Mouse (Mus musculus) myocyte (in vitro differentiated cells): Measurements from ENCODE around the gene A630023A22Rik. TPM values are rescaled to one million over a fixed set of nuclear protein-coding genes. Genes with fewer than 3 reads are reported as not detected.

Experiments used
- H3K27me3 ChIP-seq: one replicate; pipeline ENCODE4 v1.6.1; 2011; ENCODE audit not compliant: control insufficient read depth, insufficient read depth, insufficient read length
- H3K36me3 ChIP-seq: one replicate; pipeline ENCODE4 v1.6.1; 2011; ENCODE audit not compliant: control insufficient read depth, insufficient read depth
- H3K4me2 ChIP-seq: one replicate; pipeline ENCODE4 v1.6.1; 2011; ENCODE audit warnings: low read depth, control low read depth
- H3K4me3 ChIP-seq: one replicate; pipeline ENCODE4 v1.5.1; 2011; ENCODE audit warnings: mild to moderate bottlenecking, control low read depth, moderate library complexity
- H3K79me2 ChIP-seq: one replicate; pipeline ENCODE4 v1.6.1; 2011; ENCODE audit not compliant: control insufficient read depth, insufficient read depth
- H3ac ChIP-seq: one replicate; pipeline ENCODE4 v1.6.1; 2011; ENCODE audit not compliant: control insufficient read depth, insufficient read length
- CEBPB ChIP-seq: IDR thresholded peaks from 2 replicates; pipeline ENCODE4 v1.6.1; 2011; ENCODE audit warnings: mild to moderate bottlenecking, moderate library complexity; ENCODE audit not compliant: poor library complexity, insufficient read depth, severe bottlenecking
- E2F4 ChIP-seq: IDR thresholded peaks from one replicate; pipeline ENCODE4 v1.6.1; 2011; ENCODE audit warnings: mild to moderate bottlenecking, control low read depth, moderate library complexity; ENCODE audit not compliant: insufficient read depth
- MAX ChIP-seq: IDR thresholded peaks from one replicate; pipeline ENCODE4 v1.6.1; 2011; ENCODE audit warnings: low read depth, mild to moderate bottlenecking, control low read depth
- MYOD1 ChIP-seq, 3 experiments: IDR thresholded peaks; one replicate each; pipeline ENCODE4 v1.6.1; 2011; ENCODE audit warnings: control low read depth in 2 of 3, low read depth in 2 of 3, mild to moderate bottlenecking in 2 of 3, moderate library complexity in 1 of 3; ENCODE audit not compliant: insufficient read length in 2 of 3, control insufficient read depth in 1 of 3
- MYOG ChIP-seq, 3 experiments: IDR thresholded peaks; one replicate each; pipeline ENCODE4 v1.6.1; 2011; ENCODE audit warnings: control low read depth in 2 of 3, low read depth in 2 of 3, mild to moderate bottlenecking in 2 of 3; ENCODE audit not compliant: insufficient read length in 2 of 3, control insufficient read depth in 1 of 3, insufficient read depth in 1 of 3
- POLR2A ChIP-seq: IDR thresholded peaks from one replicate; pipeline ENCODE4 v1.6.1; 2011; ENCODE audit warnings: low read depth, mild to moderate bottlenecking, control low read depth, moderate library complexity; ENCODE audit not compliant: insufficient read length
- POLR2AphosphoS2 ChIP-seq: IDR thresholded peaks from one replicate; pipeline ENCODE4 v1.6.1; 2011; ENCODE audit warnings: low read depth, control low read depth; ENCODE audit not compliant: insufficient read length
- REST ChIP-seq: IDR thresholded peaks from one replicate; pipeline ENCODE4 v1.6.1; 2011; ENCODE audit warnings: mild to moderate bottlenecking, control low read depth, moderate library complexity; ENCODE audit not compliant: insufficient read depth, insufficient read length
- SRF ChIP-seq: IDR thresholded peaks from one replicate; pipeline ENCODE4 v1.6.1; 2011; ENCODE audit warnings: low read depth; ENCODE audit not compliant: control insufficient read depth, insufficient read length
- TCF12 ChIP-seq: IDR thresholded peaks from one replicate; pipeline ENCODE4 v1.6.1; 2011; ENCODE audit warnings: mild to moderate bottlenecking, control low read depth; ENCODE audit not compliant: poor library complexity, insufficient read depth, severe bottlenecking
- TCF3 ChIP-seq: IDR thresholded peaks from one replicate; pipeline ENCODE4 v1.6.1; 2011; ENCODE audit warnings: low read depth, control low read depth; ENCODE audit not compliant: insufficient read length
- USF1 ChIP-seq: IDR thresholded peaks from one replicate; pipeline ENCODE4 v1.6.1; 2011; ENCODE audit warnings: low read depth, mild to moderate bottlenecking, control low read depth, moderate library complexity
- polyA plus RNA-seq: library from polyadenylated mRNA; unstranded; fragments of >200 nt; fragmentation: generic; extraction: Trizol; gene quantifications from one replicate; pipeline ENCODE4 v1.2.1, GENCODE M21; 2012; ENCODE audit warnings: missing spikeins

A630023A22Rik gene
- 1.0 TPM for polyA plus RNA-seq

DNA sequence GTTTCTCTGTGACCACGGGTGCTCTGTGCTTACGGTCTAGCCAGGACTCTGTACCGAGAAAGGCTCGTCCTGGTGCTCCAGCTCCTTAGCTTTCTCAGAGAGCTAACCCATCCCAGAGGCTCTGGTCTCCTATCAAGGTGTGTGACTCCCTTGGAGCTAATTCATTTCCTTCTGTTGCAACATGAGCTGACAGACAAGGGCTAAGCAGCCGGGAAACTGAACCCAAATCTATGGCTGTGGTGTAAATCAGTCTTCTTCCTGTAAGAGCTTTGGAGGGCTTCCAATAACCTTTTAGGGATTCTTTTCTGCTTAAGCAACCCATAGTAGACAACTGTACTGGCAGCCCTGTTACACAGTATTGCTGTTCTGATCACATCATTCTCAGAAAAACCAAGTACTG is at the start of gene A630023A22Rik:
Gene A630023A22Rik, minus strand, starts transcription at position 154 of the 400 bp plus-strand sequence.
- TF ChIP-seq SRF (no peak), MYOD1 (IDR thresholded peaks at IDR 0.05; ENCODE audit: control insufficient read depth in 1 of 3, insufficient read length in 2 of 3, low read depth in 2 of 3) (no peak), CEBPB (peak; percentile 68; the same call in 1 of the 2 replicates)
- H3ac ChIP-seq = no peak within 1 kb of the TSS
- no peaks in the 10 kb centered on the region for H3K79me2 ChIP-seq
- no peak within 1 kb of the TSS for H3K4me3 ChIP-seq
- peak within 1 kb of the TSS; percentile 20 for H3K4me2 ChIP-seq
- H3K27me3 ChIP-seq = no peaks in the 10 kb centered on the region
- H3K36me3 ChIP-seq = no peaks in the 10 kb centered on the region

DNA sequence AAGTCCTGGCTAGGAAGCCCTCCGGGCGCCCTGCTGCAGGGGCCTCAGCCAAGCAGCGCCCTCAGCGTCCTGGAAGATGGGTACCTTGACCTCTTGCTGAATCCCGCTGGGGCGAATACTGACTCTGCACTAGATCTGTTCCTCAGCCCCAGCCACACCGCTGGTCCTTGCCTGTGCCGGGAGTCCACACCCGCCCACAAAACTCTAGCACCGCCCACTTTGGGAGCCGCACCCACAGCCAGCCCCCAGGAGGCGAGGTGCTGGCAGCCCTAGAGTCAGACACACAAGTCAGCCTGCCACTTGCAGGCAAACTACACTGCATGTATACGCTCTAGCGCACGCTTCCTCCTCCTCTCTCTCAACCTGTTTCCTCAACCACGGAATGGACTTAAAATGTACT is 49.8 kb upstream of the A630023A22Rik start, which contains the start of gene Npy4r:
Gene Npy4r, minus strand, starts transcription at position 148 of the 400 bp plus-strand sequence.
- Histone ChIP-seq H3ac (no peak within 1 kb of the TSS), H3K4me3 (no peak within 1 kb of the TSS), H3K36me3 (no peaks in the 10 kb centered on the region), H3K4me2 (peak within 1 kb of the TSS; percentile 56), H3K27me3 (no peaks in the 10 kb centered on the region), H3K79me2 (no peaks in the 10 kb centered on the region)
- TF ChIP-seq MAX (no peak), MYOG (IDR thresholded peaks at IDR 0.05; ENCODE audit: control insufficient read depth in 1 of 3, insufficient read depth in 1 of 3, insufficient read length in 2 of 3, low read depth in 2 of 3) (no peak), E2F4 (no peak), SRF (no peak)

DNA sequence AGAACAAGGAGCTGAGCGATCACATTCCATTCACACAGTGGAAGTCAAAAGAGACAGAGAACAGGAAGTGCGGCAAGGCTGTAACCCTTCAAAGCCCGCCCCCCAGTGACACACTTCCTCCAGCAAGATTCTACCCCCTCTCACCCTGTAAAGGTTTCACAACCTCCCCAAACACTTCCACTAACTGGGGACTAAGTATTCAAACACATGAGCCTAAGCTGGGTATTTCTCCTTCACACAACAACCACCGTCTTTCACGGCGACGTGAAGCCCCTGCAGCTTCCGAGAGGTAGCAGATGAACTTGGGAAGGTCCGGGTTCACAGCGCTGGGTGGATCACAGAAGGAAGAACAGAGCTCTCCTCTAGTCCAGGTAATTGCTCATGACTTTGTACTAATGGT is 40.4 kb upstream of the A630023A22Rik start:
- H3K36me3 ChIP-seq = no peaks in the 10 kb centered on the region
- no peak for TF ChIP-seq USF1
- TF ChIP-seq CEBPB = no peak
- no peak for TF ChIP-seq SRF
- no peak for TF ChIP-seq MAX
- no peak for TF ChIP-seq REST
- no peak for TF ChIP-seq E2F4
- no peak for TF ChIP-seq POLR2A
- no peak for TF ChIP-seq MYOD1 (IDR thresholded peaks at IDR 0.05; ENCODE audit: control insufficient read depth in 1 of 3, insufficient read length in 2 of 3, low read depth in 2 of 3)
- TF ChIP-seq TCF3 = no peak
- no peak for TF ChIP-seq POLR2AphosphoS2
- H3K4me3 ChIP-seq = no peak overlapping the region
- H3K79me2 ChIP-seq = no peaks in the 10 kb centered on the region
- no peak overlapping the region for H3ac ChIP-seq
- H3K4me2 ChIP-seq = peak overlapping the region; percentile 47
- H3K27me3 ChIP-seq = no peaks in the 10 kb centered on the region

DNA sequence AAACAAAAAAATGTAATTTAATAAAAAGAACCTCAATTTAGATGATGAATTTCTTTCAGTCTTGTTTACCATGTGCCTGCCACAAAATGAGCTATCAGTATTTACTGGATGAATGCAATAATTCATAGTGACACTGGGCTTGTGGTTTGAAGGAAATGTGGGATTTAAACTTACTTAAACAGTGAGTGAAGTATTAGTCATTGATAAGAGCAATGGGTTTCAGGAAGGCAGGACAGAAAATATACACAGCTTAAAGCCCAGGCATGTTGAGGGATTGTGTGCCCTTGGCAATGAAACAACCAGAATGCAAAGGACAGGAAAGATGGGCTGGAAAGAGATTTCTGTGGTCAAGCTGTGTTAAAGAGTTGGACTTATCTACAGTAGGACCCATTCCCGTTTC is 39.8 kb upstream of the A630023A22Rik start:
- no peaks in the 10 kb centered on the region for H3K79me2 ChIP-seq
- H3K36me3 ChIP-seq = no peaks in the 10 kb centered on the region
- peak overlapping the region; percentile 47 for H3K4me2 ChIP-seq
- H3K4me3 ChIP-seq = no peak overlapping the region
- no peaks in the 10 kb centered on the region for H3K27me3 ChIP-seq
- TF ChIP-seq MAX = no peak
- no peak for TF ChIP-seq TCF3
- no peak for TF ChIP-seq POLR2A
- TF ChIP-seq MYOD1 (IDR thresholded peaks at IDR 0.05; ENCODE audit: control insufficient read depth in 1 of 3, insufficient read length in 2 of 3, low read depth in 2 of 3) = no peak
- H3ac ChIP-seq = no peak overlapping the region

DNA sequence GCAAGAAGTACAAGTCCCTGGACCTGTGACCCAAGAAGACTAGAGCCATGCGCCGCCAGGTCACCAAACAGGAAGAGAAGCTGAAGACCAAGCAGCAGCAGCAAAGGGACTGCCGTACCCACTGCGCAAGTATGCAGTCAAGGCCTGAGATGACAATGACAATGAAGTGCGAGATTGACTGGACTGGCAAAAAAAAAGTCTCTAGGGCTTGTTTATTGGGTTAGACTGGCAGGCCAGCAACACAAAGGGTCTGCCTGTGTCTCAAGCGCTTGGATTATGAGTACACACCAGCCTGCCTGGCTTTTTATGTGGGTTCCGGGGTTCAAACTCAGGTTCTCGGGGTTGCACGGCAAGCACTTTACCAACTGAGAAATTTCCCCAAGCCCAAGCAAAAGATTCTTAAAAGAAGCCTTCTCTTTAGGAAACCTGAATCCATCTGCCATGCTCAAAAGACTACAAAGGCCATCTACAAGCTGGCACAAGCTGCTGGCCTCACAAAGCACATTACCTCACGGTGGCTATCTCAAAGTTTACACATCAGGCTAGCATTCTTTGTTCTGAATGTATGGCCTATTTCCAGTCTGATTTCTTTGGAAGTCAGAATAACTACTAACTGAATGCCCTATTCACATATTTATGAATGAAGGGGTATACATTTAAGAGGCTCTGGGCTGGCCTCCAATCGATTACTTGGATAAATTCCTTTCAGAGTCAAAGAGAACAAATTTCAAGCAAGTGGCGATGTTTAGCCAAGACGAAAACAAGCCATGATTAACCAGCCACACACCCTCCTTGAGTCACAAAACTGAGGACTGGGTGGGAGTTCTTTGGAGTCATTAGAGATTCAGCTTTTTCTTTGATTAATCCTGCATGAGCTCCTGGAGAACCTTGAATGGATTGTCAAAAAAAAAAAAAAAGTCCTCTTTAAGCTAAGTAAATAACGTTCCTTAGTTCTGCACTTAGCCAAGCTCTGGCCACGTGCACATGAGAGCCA is 37.4 kb upstream of the A630023A22Rik start:
- H3ac ChIP-seq = no peak overlapping the region
- TF ChIP-seq MYOD1 (IDR thresholded peaks at IDR 0.05; ENCODE audit: control insufficient read depth in 1 of 3, insufficient read length in 2 of 3, low read depth in 2 of 3) (no peak), E2F4 (no peak), USF1 (no peak), REST (no peak), CEBPB (no peak), POLR2AphosphoS2 (no peak), SRF (no peak)
- H3K4me2 ChIP-seq = no peak overlapping the region
- H3K36me3 ChIP-seq = no peaks in the 10 kb centered on the region
- no peaks in the 10 kb centered on the region for H3K27me3 ChIP-seq
- no peaks in the 10 kb centered on the region for H3K79me2 ChIP-seq
- H3K4me3 ChIP-seq = no peak overlapping the region

DNA sequence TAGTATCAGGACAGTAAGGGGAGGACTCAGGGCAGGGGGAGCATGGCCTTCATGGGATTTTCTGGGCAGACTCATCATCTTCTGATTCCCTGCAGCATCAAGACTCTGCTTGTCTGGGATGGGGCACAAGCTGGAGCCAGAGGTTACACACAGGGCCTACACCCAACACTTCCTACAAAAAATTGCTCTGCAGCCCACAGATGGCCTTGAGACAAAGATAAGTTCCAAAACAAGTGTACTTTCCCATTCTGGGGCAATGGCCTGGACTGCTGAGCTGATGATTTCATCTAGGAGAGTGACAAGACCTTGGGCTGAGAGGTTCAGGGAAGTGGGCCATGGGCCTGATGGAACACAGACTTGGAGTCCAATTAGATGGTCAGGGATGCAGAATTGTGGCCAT is 32.8 kb upstream of the A630023A22Rik start:
- Histone ChIP-seq H3ac (no peak overlapping the region), H3K79me2 (no peaks in the 10 kb centered on the region), H3K36me3 (no peaks in the 10 kb centered on the region), H3K27me3 (no peaks in the 10 kb centered on the region), H3K4me3 (no peak overlapping the region), H3K4me2 (no peak overlapping the region)
- no peak for TF ChIP-seq TCF12
- TF ChIP-seq TCF3 = no peak
- no peak for TF ChIP-seq MYOD1 (IDR thresholded peaks at IDR 0.05; ENCODE audit: control insufficient read depth in 1 of 3, insufficient read length in 2 of 3, low read depth in 2 of 3)
- no peak for TF ChIP-seq MYOG (IDR thresholded peaks at IDR 0.05; ENCODE audit: control insufficient read depth in 1 of 3, insufficient read depth in 1 of 3, insufficient read length in 2 of 3, low read depth in 2 of 3)
- no peak for TF ChIP-seq CEBPB
- TF ChIP-seq E2F4 = no peak
